Mouse (Mus musculus) heart, embryonic 16.5 days (tissue): Measurements from ENCODE around the gene Rnaseh2c. TPM values are rescaled to one million over a fixed set of nuclear protein-coding genes. Genes with fewer than 3 reads are reported as not detected.

Experiments used
- ATAC-seq: fragments of 200-750 bp; cut with Nextera tagmentation; replicated peaks from 2 replicates; pipeline ENCODE4 v1.8.0; 2017; ENCODE audit warnings: moderate number of reproducible peaks; ENCODE audit not compliant: insufficient read depth, low FRiP score; ENCODE audit errors: extremely low read depth
- H3K27ac ChIP-seq: fragments of 300-500 bp; sonication (generic); 2 replicates; pipeline ENCODE4 v1.5.1; 2014; ENCODE audit warnings: mild to moderate bottlenecking, low read length, control low read depth, moderate library complexity
- H3K27me3 ChIP-seq: fragments of 300-500 bp; sonication (generic); 2 replicates; pipeline ENCODE4 v1.6.1; 2014; ENCODE audit warnings: low read length, mixed read lengths; ENCODE audit not compliant: control insufficient read depth, insufficient read depth
- H3K36me3 ChIP-seq: fragments of 300-500 bp; sonication (generic); 2 replicates; pipeline ENCODE4 v1.6.1; 2014; ENCODE audit not compliant: control insufficient read depth, insufficient read depth
- H3K4me1 ChIP-seq: fragments of 300-500 bp; sonication (generic); 2 replicates; pipeline ENCODE4 v1.6.1; 2014; ENCODE audit warnings: low read length, mixed read lengths; ENCODE audit not compliant: control insufficient read depth, insufficient read depth
- H3K4me2 ChIP-seq: fragments of 300-500 bp; sonication (generic); 2 replicates; pipeline ENCODE4 v1.6.1; 2014; ENCODE audit warnings: low read depth, mild to moderate bottlenecking, control low read depth, low read length
- H3K4me3 ChIP-seq: fragments of 300-500 bp; sonication (generic); 2 replicates; pipeline ENCODE4 v1.5.1; 2014; ENCODE audit warnings: mild to moderate bottlenecking, control low read depth, low read length
- H3K9ac ChIP-seq: fragments of 300-500 bp; sonication (generic); 2 replicates; pipeline ENCODE4 v1.6.1; 2014; ENCODE audit warnings: low read length, control low read depth
- H3K9me3 ChIP-seq: fragments of 300-500 bp; sonication (generic); replicated peaks from 2 replicates; pipeline ENCODE4 v1.6.1; 2016; ENCODE audit warnings: low read length; ENCODE audit not compliant: control insufficient read depth
- whole genome bisulfite sequencing: fragments of 180-500 bp; shearing (Covaris S2); extraction: QIAGEN DNeasy Blood & Tissue Kit; methylation state at CpG from one replicate; pipeline ENCODE4 v1.1.7; 2014; 5-methylcytosine and 5-hydroxymethylcytosine counted together
- polyA plus RNA-seq: library from polyadenylated mRNA; unstranded; fragments of >200 nt; fragmentation: Nextera tagmentation; extraction: Ambion mirVana; gene quantifications from 2 replicates; pipeline ENCODE4 v1.2.1, GENCODE M21; 2015

Gene Rnaseh2c
- polyA plus RNA-seq, 1 experiment from 2014 or later = 76.7 TPM

DNA sequence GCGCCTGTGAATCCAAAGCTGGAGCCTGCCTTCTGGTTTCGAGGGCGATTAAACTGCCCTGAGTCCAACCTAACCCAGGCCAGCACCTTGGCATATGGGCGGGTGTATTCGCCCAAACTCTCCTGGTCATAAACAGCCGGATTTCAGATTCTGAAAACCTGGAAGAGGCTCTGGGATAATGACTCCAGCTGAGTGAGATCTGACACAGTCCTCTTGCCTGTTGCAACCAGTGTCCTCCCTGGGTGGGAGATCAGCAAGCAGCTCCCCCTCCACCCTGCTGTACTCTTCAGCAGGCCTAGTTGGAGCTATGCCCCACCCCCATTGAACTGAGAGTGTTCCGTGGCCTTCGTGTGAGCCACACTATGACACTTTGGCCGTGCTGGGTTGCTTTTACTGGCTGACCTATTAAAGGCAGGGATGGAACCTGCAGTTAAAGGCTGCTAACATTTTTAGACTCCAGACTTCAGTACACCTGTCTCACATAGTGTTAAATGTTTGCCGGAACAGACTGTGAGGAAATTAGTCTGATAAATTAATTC lies 40.4 kb upstream of the Rnaseh2c start:
- 21% methylated on average over 10 of the region's 10 CpGs for WGBS
- Histone ChIP-seq H3K36me3 (no peaks in the 10 kb centered on the region), H3K27me3 (peaks cover 79% of the 10 kb centered on the region), H3K4me3 (peak overlapping the region; percentile 38), H3K4me2 (peak overlapping the region; percentile 57), H3K4me1 (peaks cover 9% of the 10 kb centered on the region), H3K9me3 (no peaks in the 10 kb centered on the region), H3K27ac (no peak overlapping the region), H3K9ac (no peak overlapping the region)
- no peak for ATAC-seq

DNA sequence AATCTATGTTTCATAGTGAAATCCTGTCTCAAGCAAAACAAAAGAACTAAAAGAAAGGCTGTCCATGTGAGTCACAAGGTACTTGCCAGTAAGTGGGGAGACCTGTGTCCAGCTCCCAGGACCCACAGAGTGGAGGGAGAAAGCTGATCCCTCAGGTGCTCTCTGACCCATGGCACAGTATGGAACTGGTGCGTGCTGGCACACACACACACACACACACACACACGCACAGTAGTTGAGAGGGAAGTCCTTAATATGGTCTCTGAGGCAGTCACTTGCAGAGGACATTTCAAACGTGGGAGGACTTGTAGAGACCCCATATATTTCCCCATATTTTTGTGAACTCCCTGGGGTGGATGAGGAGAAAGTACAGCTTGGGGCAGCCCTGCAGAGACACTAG lies 39.8 kb upstream of the Rnaseh2c start:
- no peaks in the 10 kb centered on the region for H3K36me3 ChIP-seq
- H3K27me3 ChIP-seq = peaks cover 75% of the 10 kb centered on the region
- 62% methylated on average over 3 of the region's 3 CpGs for WGBS
- H3K4me3 ChIP-seq = no peak overlapping the region
- no peak for ATAC-seq
- peaks cover 9% of the 10 kb centered on the region for H3K4me1 ChIP-seq
- no peaks in the 10 kb centered on the region for H3K9me3 ChIP-seq
- H3K4me2 ChIP-seq = no peak overlapping the region
- no peak overlapping the region for H3K9ac ChIP-seq
- no peak overlapping the region for H3K27ac ChIP-seq

DNA sequence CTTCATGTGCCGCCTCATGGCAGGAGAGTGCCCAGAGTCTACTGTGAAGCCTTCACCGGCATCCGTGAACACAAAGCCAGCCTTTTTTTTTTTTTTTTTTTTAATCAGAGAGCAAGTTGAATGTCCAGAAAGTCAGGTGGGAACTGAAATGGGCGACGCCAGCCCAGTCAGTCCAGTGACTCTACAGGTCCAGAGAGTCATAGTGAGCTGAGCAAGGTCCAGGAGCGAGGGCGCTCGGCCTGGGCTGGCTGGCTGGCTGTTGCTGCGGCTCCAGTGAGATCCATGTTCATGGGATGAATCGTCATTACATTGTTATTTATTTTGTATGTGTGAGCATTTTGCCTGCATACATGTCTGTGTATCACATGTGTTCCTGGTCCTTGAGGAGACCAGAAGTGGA lies 38.9 kb upstream of the Rnaseh2c start:
- no peak overlapping the region for H3K9ac ChIP-seq
- H3K4me2 ChIP-seq = no peak overlapping the region
- ATAC-seq = no peak
- H3K27ac ChIP-seq = no peak overlapping the region
- H3K27me3 ChIP-seq = peaks cover 67% of the 10 kb centered on the region
- no peaks in the 10 kb centered on the region for H3K36me3 ChIP-seq
- no peaks in the 10 kb centered on the region for H3K9me3 ChIP-seq
- peaks cover 9% of the 10 kb centered on the region for H3K4me1 ChIP-seq
- WGBS = 86% methylated on average over 10 of the region's 10 CpGs
- no peak overlapping the region for H3K4me3 ChIP-seq

DNA sequence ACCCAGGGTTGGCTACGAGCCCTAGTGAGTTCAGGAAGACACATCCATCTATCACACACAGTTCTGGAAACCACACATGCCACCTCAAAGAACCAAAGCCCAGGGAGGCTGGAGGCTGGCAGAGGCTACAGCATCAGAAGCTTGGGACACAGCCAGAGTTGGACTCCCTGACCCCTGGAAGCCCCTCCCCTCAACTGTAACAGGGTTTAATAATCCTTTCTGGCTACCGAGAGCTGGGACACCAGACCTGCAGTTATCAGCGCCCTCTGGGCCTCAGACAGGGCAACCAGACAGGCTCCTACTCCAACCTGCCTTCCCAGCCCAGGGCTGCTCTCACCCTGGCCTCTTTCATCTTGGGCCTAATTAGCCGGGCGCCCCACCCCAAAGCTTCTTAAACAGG lies 35.4 kb upstream of the Rnaseh2c start:
- Histone ChIP-seq H3K27ac (no peak overlapping the region), H3K27me3 (peaks cover 35% of the 10 kb centered on the region), H3K4me3 (no peak overlapping the region), H3K9me3 (no peaks in the 10 kb centered on the region), H3K9ac (no peak overlapping the region), H3K4me2 (no peak overlapping the region), H3K4me1 (peaks cover 5% of the 10 kb centered on the region), H3K36me3 (peaks cover 9% of the 10 kb centered on the region)
- ATAC-seq = no peak
- 62% methylated on average over 5 of the region's 5 CpGs for WGBS

DNA sequence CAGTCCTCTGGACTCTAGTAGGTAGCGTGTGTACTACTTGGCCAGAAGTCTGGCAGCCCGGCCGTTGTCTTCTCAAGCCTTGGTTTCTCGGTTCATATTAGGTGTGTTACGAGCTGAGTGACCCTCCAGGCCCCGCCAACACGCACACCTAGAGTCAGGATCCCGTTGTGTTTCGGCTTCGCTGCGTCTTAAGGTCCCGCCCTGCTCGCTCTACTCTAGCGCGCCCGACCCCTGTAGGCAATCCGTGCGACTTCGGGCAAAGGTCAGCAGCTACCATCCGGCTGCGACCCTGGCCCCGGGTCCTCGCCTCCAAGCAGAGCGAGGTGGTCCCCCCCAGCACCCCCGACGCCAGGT lies 34.5 kb upstream of the Rnaseh2c start:
- H3K4me2 ChIP-seq = peak overlapping the region; percentile 96
- H3K36me3 ChIP-seq = peaks cover 9% of the 10 kb centered on the region
- peaks cover 27% of the 10 kb centered on the region for H3K27me3 ChIP-seq
- peaks cover 5% of the 10 kb centered on the region for H3K4me1 ChIP-seq
- H3K27ac ChIP-seq = peak overlapping the region; percentile 92
- peak overlapping the region; percentile 81 for H3K9ac ChIP-seq
- WGBS = 3% methylated on average over 26 of the region's 26 CpGs
- no peaks in the 10 kb centered on the region for H3K9me3 ChIP-seq
- H3K4me3 ChIP-seq = peak overlapping the region; percentile 65
- ATAC-seq = peak; percentile 31

DNA sequence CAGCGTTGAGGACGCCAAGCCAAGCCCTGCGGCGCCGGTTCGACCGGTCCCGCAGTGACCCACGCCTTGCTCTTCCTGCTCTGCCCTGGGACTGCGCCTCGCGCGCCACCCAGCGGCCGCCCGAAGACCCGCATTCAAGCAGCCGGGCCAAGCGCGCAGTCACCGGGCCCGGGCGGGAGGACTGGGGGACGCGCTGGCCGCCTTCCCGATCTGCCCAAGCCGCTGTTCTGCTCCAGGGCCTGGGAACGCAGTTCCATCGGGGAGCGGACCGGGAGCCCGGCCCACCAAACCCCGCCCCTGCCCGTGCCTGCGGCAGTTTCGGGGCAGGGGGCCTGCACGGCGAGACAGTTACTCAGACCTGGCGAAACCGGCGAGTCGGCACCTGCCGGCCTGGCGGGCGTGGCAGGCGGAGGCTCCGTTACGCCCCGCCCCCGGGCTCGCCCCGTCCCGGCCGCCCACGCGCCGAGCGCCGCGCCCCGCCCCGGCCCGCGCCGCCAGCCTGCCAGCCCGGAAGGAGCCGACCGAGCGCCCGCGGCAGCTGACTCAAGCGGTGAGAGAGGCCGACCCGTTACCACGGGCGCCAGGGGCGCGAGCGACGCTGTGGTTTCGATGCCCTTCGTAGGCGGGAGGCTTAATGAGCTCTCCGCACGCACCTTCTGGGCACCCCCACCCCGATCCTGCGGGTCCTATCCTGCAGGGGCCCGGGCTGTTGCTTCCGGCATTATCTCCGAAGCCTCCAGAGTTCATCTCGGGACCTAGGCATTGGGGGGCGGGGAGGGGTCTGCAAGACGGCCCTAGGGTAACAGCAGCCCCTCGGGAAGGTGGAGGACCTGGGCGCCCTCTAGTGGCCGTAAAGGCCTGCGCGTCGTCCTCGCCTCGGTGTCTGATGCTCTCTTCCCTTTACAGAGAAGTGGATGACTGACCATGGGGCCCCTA lies 33.9 kb upstream of the Rnaseh2c start, which contains the start of gene Ap5b1:
Gene Ap5b1, plus strand, starts transcription at position 492 of the 936 bp plus-strand sequence.
- Histone ChIP-seq H3K36me3 (peaks cover 9% of the 10 kb centered on the region), H3K9me3 (no peaks in the 10 kb centered on the region), H3K4me2 (peak within 1 kb of the TSS; percentile 96), H3K27ac (peak within 1 kb of the TSS; percentile 92), H3K9ac (peak within 1 kb of the TSS; percentile 81), H3K4me1 (peaks cover 5% of the 10 kb centered on the region), H3K4me3 (peak within 1 kb of the TSS; percentile 65), H3K27me3 (peaks cover 21% of the 10 kb centered on the region)
- under 1% methylated on average over 99 of the region's 102 CpGs for WGBS
- ATAC-seq = peak; percentile 89

DNA sequence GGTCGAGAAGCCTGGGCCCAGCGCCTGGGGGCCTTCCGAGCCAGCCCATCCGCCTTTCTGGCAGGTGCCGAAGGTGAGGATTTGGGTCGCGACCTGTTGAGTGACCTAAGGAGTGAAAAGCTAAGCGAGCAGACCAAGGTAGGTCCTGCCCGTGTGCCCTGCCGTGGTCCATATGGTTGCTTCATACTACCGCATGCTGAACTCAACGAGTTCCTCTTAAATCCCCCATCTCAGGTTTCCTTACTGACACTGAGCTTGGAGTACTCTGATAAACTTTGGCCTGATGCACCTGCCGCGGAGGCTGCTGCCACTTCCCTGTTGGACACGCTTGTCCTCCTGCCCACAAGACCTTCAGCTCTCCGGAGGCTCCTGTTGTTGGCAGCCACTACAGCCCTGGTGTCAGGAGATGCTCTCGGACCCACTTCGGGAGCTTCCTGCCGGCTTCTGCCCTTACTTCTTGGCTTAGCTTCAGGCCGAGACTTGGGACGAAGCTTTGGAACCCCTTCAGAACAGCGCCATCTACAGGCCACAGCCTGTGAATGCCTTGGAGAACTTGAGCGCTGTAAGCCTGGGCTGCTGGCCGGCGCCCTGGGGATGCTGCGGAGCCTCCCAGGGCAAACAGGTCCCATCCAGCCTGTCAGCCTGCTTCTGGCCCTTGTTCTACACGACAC lies 33.1 kb upstream of the Rnaseh2c start:
- H3K9ac ChIP-seq = peak overlapping the region; percentile 81
- peak overlapping the region; percentile 65 for H3K4me3 ChIP-seq
- H3K27me3 ChIP-seq = peaks cover 14% of the 10 kb centered on the region
- ATAC-seq = no peak; the same call in 1 of the 2 replicates
- H3K4me1 ChIP-seq = peaks cover 5% of the 10 kb centered on the region
- H3K36me3 ChIP-seq = peaks cover 9% of the 10 kb centered on the region
- H3K9me3 ChIP-seq = no peaks in the 10 kb centered on the region
- peak overlapping the region; percentile 96 for H3K4me2 ChIP-seq
- 6% methylated on average over 27 of the region's 27 CpGs for WGBS
- peak overlapping the region; percentile 92 for H3K27ac ChIP-seq

DNA sequence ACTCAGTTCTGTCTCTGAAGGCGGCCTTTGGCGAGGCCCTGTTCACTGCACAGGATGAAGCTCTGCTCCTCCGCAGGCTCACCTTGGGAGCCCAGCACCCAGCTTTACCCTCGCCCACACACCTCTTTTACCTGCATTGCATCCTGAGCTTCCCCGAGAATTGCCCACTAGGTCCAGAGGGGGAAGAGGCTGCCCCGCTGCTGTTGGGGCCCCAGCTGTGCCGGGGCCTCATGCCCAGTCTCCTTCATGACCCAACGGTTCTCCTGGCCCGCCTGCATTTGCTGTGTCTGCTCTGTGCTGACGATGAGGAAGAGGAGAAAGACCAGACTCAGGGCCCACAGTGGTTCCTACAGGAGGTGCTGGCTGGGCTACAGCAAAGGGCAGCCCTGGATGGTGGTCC lies 32.2 kb upstream of the Rnaseh2c start:
- 87% methylated on average over 10 of the region's 10 CpGs for WGBS
- Histone ChIP-seq H3K36me3 (peaks cover 9% of the 10 kb centered on the region), H3K9ac (no peak overlapping the region), H3K4me2 (no peak overlapping the region), H3K4me1 (peaks cover 5% of the 10 kb centered on the region), H3K27me3 (peaks cover 5% of the 10 kb centered on the region; the same call in 1 of the 2 replicates), H3K9me3 (no peaks in the 10 kb centered on the region), H3K27ac (no peak overlapping the region), H3K4me3 (no peak overlapping the region)
- no peak for ATAC-seq
